Mouse (Mus musculus): ENCODE measurements around the gene Plekhd1. TPM values are rescaled to one million over a fixed set of nuclear protein-coding genes. Genes with fewer than 3 reads are reported as not detected.

Plekhd1 gene
- 2.7 and 4.6 TPM in 2 replicates for polyA plus RNA-seq (2014; fragmentation: Nextera tagmentation; extraction: Ambion mirVana)

DNA sequence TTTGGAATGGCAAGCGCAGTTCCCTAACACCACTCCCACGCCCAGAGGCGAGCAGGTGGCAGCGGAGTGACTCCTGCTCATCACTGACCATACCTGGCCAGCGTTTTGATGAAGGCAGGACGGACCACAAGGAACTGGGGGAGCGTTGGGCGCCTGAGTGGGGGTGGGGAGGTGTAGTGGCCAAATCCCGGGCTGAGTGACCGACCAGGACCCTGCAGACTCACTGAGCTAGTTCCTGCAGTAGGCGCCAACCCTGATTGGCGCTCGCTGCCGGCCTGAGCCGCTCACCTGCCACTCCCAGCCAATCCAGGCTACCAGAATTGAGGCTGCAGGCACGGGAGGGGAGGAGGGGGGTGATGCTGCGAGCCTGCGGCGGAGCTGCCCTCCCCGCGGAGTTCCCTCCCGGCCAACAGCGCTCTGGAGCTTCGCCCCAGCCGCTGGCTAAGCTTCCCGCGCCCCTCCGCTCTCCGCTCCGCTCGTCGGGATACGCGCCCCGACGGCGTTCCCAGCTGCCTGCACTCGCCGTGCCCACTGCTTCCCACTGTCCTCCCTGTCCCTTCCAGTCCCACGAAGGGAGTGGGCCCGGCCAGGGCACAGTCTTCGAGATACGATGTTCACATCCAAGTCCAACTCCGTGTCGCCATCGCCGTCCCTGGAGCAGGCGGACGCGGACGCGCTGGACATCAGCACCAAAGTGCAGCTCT lies at the start of gene Plekhd1:
TSS of gene Plekhd1 (plus strand) at position 323 of the 704 bp plus-strand sequence.
- DNase-seq = peak; percentile 66
- Histone ChIP-seq H3K9ac (peak within 1 kb of the TSS; percentile 51), H3K27me3 (ENCODE audit: insufficient read depth, low read length) (peaks cover 37% of the 10 kb centered on the region), H3K4me3 (ENCODE audit: low read depth, low read length) (peak within 1 kb of the TSS; percentile 41), H3K9me3 (ENCODE audit: low read depth, low read length) (no peaks in the 10 kb centered on the region), H3K4me2 (peak within 1 kb of the TSS; percentile 72), H3K36me3 (ENCODE audit: insufficient read depth) (no peaks in the 10 kb centered on the region), H3K4me1 (ENCODE audit: insufficient read depth) (peaks cover 6% of the 10 kb centered on the region; the same call in 1 of the 2 replicates), H3K27ac (ENCODE audit: low read depth) (no peak within 1 kb of the TSS)
- peak; percentile 78 for ATAC-seq (ENCODE audit: insufficient read depth)
- 1% methylated on average over 42 of the region's 52 CpGs for WGBS
- TF ChIP-seq CTCF (IDR thresholded peaks at IDR 0.05; ENCODE audit: low read depth) = no peak

DNA sequence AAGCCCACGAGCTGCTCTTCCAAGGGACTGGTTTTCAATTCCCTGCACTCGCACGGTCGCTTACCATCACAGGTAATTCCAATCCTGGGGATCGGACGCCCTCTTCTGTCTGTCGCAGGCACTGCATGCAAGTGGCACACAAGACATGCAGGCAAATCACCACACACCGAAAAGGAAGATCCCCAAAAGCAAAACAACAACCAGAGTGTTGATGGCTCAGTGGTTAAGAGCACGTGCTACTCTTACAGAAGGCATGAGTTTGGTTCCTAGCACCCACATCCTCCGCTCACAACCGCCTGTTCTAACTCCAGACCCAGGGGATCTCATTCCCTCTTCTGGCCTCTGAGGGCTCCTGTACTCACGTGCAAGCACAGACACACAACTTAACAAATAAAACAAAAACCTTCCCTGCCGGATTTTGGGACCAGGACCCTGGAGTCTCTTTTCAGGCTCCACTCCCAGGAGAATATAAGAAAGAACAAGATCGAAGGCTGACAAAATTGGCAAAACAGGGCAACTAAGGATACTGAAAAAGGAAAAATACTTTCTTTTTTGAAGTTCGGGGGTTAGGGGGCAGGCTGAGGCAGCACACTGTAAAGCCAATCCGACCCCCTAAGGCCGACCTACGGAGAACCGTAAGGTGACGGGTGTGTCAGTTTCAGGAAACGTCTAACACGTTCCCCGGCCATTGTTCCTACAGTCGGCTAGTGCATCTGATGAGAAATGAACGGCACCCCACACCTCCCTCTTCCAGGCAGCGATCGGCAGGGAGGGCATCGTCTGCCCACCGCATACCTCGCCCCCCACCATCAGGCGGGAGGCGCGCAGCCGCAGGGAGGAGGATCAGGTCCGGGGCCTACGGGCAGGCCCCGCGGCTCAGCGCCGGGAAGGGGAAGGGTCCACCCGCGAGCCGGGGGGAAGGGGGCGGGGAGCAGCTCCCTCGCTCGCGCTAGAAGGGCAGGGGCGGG lies 49.4 kb upstream of the Plekhd1 start:
- ATAC-seq (ENCODE audit: insufficient read depth) (peak; percentile 31), DNase-seq (peak; percentile 77)
- H3K4me3 ChIP-seq (ENCODE audit: low read depth, low read length) = peak overlapping the region; percentile 99
- H3K9me3 ChIP-seq (ENCODE audit: low read depth, low read length) = no peaks in the 10 kb centered on the region
- H3K9ac ChIP-seq = peak overlapping the region; percentile 98
- H3K36me3 ChIP-seq (ENCODE audit: insufficient read depth) = peaks cover 39% of the 10 kb centered on the region
- H3K4me1 ChIP-seq (ENCODE audit: insufficient read depth) = peaks cover 19% of the 10 kb centered on the region
- H3K27me3 ChIP-seq (ENCODE audit: insufficient read depth, low read length) = no peaks in the 10 kb centered on the region
- TF ChIP-seq CTCF (IDR thresholded peaks at IDR 0.05; ENCODE audit: low read depth) = peak; percentile 82
- H3K4me2 ChIP-seq = peak overlapping the region; percentile 95
- peak overlapping the region; percentile 94 for H3K27ac ChIP-seq (ENCODE audit: low read depth)
- WGBS = 2% methylated on average over 47 of the region's 48 CpGs

DNA sequence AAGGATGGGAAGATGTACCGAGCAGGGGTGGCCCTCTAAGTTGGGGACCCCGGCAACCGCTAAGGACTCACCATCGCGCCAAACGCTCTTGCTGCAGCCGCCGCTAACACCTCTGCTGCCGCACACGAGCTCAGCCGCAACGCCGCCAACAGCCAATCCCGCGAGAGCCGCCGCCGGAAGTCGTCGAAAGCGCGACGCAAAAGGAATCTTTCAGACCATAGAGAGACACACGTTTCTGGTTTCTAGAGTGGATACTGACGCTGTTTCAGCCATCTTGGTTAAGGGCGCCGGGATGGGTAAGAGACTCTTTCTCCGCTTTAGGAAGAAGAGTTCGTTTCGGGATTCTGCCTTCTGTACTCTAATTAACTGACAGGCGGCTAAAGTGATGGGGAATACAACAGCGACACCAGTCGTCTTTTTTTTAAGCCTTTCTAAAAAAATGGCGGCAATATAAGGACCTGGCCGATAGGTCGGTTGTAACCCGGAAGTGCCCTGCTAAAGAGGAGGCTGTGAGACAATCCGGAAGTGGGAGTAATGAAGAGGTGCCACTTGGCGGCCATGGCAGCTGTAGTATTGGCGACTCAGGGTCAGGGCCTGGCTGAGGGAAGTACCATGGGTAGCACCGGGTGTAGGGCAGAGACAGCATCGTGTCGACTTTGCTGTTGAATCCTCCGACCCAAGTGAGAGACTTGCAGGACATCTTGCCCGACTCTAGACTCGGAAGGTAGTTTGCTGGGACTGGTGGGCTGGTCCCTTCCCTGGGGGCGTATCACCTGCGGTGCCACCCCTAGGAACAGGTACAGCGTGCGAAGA lies 48.5 kb upstream of the Plekhd1 start, which contains the start of the genes Slc39a9 and Erh:
TSS of gene Slc39a9 (plus strand) at position 191 of the 813 bp plus-strand sequence.
TSS of gene Erh (minus strand) at position 649 of the 813 bp plus-strand sequence.
- Histone ChIP-seq H3K4me3 (ENCODE audit: low read depth, low read length) (peak within 1 kb of the TSS; percentile 99), H3K27ac (ENCODE audit: low read depth) (peak within 1 kb of the TSS; percentile 94), H3K9me3 (ENCODE audit: low read depth, low read length) (no peaks in the 10 kb centered on the region), H3K4me1 (ENCODE audit: insufficient read depth) (peaks cover 19% of the 10 kb centered on the region), H3K9ac (peak within 1 kb of the TSS; percentile 98), H3K4me2 (peak within 1 kb of the TSS; percentile 95), H3K36me3 (ENCODE audit: insufficient read depth) (peaks cover 38% of the 10 kb centered on the region), H3K27me3 (ENCODE audit: insufficient read depth, low read length) (no peaks in the 10 kb centered on the region)
- ATAC-seq (ENCODE audit: insufficient read depth) (peak; percentile 98), DNase-seq (peak; percentile 98)
- WGBS = under 1% methylated on average over 50 of the region's 50 CpGs
- TF ChIP-seq CTCF (IDR thresholded peaks at IDR 0.05; ENCODE audit: low read depth) = peak; percentile 30

DNA sequence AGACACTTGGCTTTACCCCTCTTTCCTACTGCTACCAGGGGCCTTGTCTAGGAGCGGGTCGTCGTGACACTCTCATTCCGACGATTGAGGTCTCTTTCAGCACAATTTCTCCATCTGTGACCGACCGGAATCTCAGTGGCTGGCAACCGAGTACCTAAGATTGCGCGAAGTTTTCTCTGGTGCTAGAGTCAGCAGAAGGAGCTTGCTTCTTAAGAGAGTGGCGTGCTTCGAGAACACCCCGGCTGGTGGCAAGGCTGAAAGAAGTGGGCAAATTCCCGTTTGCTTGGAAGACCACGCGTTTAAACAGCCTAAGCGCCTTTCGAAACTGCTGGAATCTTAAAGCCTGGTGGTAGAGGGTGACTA lies 47.9 kb upstream of the Plekhd1 start:
- Histone ChIP-seq H3K4me3 (ENCODE audit: low read depth, low read length) (peak overlapping the region; percentile 99), H3K4me2 (peak overlapping the region; percentile 95), H3K27me3 (ENCODE audit: insufficient read depth, low read length) (no peaks in the 10 kb centered on the region), H3K9me3 (ENCODE audit: low read depth, low read length) (no peaks in the 10 kb centered on the region), H3K36me3 (ENCODE audit: insufficient read depth) (peaks cover 32% of the 10 kb centered on the region), H3K27ac (ENCODE audit: low read depth) (peak overlapping the region; percentile 94), H3K9ac (peak overlapping the region; percentile 98), H3K4me1 (ENCODE audit: insufficient read depth) (peaks cover 19% of the 10 kb centered on the region)
- no peak for TF ChIP-seq CTCF (IDR thresholded peaks at IDR 0.05; ENCODE audit: low read depth)
- WGBS = 6% methylated on average over 18 of the region's 18 CpGs
- no peak for DNase-seq
- no peak for ATAC-seq (ENCODE audit: insufficient read depth)

DNA sequence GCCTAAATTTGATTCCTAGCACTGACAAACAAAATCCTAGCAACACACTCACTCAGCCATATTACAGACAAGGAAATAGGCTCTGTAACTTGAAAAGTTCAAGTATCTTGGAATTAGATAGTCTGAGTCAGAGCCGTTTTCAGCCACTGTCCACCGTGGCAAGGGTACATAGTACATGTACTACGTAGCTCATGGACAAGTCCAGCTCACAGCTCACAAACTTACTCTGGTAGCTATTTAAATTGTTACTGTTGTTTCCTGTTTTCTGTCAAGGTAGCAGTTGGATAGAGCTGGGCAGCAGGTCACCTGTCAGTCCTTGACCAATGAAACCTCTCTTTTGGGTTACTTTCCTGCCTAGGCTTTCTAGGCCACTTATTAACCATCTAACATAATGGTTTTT lies 46.0 kb upstream of the Plekhd1 start:
- no peak for ATAC-seq (ENCODE audit: insufficient read depth)
- H3K27ac ChIP-seq (ENCODE audit: low read depth) = no peak overlapping the region
- peak overlapping the region; percentile 98 for H3K9ac ChIP-seq
- H3K9me3 ChIP-seq (ENCODE audit: low read depth, low read length) = no peaks in the 10 kb centered on the region
- H3K4me3 ChIP-seq (ENCODE audit: low read depth, low read length) = 0 out of 2 replicates have a peak overlapping the region, but pooled peaks have one; percentile 99
- peaks cover 19% of the 10 kb centered on the region for H3K4me1 ChIP-seq (ENCODE audit: insufficient read depth)
- H3K27me3 ChIP-seq (ENCODE audit: insufficient read depth, low read length) = no peaks in the 10 kb centered on the region
- peak overlapping the region; percentile 95 for H3K4me2 ChIP-seq
- TF ChIP-seq CTCF (IDR thresholded peaks at IDR 0.05; ENCODE audit: low read depth) = no peak
- DNase-seq = no peak
- peaks cover 13% of the 10 kb centered on the region for H3K36me3 ChIP-seq (ENCODE audit: insufficient read depth)
- WGBS = 87% methylated on average over 3 of the region's 3 CpGs

DNA sequence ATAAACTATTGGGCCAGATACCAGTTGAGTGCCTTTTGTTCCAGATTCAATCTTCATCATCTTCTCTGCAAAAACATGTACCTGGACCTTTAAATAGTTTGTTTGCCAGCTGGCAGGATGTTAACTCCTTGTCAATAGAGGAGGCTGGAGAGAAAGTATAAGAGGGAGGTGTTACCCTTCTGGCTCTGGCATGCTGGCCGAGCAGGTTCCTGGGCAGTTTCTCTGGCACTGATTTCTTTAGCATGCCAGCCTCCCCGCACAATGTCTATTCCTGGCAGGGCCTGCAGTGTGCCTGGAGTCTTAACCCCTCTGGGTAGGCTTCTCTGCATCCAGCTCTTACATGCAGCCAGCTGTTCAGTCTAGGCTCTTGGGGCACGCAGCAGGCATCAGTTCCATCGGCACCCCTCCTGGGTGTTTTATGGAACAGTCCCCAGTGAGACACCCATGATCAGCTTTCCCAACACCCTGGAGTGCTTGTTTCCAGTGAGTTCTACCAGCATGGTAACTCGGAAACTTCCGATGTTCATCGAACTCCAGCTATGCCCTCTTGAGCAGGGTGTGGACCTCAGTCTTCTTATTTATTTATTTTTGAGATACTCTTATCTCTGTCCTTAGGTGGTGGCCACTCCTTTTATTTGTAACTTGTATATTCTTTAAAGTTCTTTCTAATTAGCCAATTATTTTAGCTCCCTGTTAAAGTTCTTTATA lies 38.3 kb upstream of the Plekhd1 start:
- no peaks in the 10 kb centered on the region for H3K27me3 ChIP-seq (ENCODE audit: insufficient read depth, low read length)
- H3K27ac ChIP-seq (ENCODE audit: low read depth) = no peak overlapping the region
- DNase-seq (no peak), ATAC-seq (ENCODE audit: insufficient read depth) (no peak)
- H3K4me2 ChIP-seq = no peak overlapping the region
- H3K4me3 ChIP-seq (ENCODE audit: low read depth, low read length) = no peak overlapping the region
- no peaks in the 10 kb centered on the region for H3K4me1 ChIP-seq (ENCODE audit: insufficient read depth)
- WGBS = 76% methylated on average over 7 of the region's 7 CpGs
- no peak for TF ChIP-seq CTCF (IDR thresholded peaks at IDR 0.05; ENCODE audit: low read depth)
- H3K9me3 ChIP-seq (ENCODE audit: low read depth, low read length) = no peaks in the 10 kb centered on the region
- no peak overlapping the region for H3K9ac ChIP-seq
- H3K36me3 ChIP-seq (ENCODE audit: insufficient read depth) = no peaks in the 10 kb centered on the region; the same call in 1 of the 2 replicates

All from lung, embryonic 14.5 days (tissue).